Mouse (Mus musculus) skeletal muscle tissue, adult 2 months (tissue): ENCODE results near the gene Avpr2.

Experiments
- DNase-seq: peaks from one replicate; pipeline ENCODE4 v3.0.0-alpha.2; 2012; ENCODE audit warnings: low read depth, low spot score

Gene Avpr2

DNA sequence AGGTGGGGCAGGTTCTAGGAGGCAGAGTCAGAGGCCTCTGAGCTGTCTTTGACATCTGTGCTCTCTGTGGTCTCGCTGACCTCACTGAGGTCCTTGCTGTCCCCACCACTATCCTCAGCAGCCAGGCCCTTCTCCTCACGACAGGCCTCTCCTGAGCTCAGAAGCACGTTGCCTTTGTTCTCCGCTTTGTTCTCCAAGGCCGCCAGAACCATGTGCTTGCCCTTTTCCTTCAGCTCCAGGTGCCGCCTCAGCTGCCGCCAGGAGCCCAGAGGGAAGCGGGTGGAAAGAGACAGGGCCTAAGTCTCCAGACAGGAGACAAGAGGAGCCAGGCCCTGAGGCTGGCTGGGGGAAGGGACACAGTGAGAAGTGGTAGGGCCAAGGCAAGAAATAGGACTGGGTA is 25.0 kb downstream of the Avpr2 start:
- DNase-seq = no peak

DNA sequence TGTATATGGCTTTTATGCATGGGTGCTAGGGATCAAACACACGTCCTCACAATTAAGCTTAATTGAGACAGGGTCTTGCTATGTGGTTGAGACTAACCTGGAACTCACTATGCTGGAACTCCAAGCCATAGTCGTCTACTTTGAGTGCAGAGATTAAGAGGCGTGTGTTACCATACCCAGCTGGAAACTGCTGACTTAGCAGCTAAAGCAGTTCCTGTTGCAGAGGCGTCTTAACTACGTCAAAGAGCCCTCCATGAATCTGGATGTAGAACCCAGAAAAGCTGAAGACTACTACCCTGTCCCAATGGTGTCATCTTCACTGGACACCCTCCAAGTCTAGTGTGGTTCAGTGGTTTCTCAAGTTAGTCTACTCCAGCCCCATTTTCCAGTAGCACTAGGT is 26.7 kb downstream of the Avpr2 start:
- DNase-seq = no peak

DNA sequence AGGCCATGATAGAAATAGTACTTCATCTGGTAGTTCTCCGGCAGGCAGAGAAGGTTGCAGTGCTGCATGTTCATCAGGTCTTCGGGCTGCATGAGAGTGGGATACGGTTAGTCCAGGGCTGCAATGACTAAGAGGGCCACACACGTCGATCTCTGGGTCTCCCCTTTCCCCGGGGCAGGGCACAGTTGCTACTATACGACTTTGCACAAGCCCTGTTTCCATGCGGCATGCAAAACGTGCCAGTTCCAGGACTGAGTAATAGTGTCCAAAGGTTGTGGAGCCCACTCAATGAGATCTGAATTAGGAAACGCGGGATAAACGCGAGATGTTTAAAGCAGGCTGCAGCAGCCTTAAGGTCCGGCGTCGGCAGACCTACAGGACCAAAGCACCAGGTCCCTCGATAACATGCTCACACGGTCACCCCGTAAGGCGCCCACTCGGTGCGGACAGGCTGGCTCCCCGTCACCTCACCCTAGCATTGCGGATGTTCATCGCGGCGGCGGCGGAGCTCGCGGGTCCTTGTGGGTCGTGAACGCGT is 29.5 kb downstream of the Avpr2 start:
- DNase-seq = no peak

DNA sequence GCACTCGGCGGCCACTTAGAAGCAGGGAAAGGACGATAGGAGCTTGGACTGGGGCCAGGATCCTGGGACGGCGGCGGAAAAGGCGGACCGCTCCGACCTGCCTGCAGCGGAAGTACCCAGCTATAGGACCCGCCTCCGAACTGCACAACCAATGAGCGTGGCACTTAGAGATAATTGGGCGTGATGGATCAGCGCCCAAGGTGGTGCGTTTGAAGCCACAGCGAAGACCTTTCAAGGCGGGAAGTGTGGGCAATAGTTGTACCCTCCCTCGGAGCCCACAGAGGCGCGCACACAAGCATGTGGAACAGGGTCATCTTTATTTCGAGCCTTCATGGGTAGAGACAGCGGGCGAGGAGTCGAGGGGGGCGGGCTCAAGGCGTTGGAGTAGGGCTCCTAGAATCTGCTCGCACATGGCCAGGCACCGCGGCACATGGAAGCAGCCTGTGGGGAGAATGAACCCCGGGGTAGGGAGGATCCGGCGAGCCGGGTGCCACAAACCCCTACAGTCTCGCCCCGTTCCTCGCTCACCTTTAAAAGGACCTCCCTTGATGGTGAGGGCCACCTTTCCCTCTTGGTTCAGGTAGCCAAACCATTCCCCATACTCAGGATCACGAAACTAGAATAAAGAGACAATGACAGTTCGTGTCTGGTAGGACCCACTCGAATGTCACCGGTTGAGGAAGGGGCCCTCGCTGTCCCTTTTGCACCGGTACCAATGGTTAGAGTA is 30.1 kb downstream of the Avpr2 start, which contains the start of the genes Arhgap4 and Naa10:
TSS of gene Arhgap4 (minus strand) at position 48 of the 727 bp plus-strand sequence.
TSS of gene Naa10 (minus strand) at position 122 of the 727 bp plus-strand sequence.
- DNase-seq = peak; percentile 86

DNA sequence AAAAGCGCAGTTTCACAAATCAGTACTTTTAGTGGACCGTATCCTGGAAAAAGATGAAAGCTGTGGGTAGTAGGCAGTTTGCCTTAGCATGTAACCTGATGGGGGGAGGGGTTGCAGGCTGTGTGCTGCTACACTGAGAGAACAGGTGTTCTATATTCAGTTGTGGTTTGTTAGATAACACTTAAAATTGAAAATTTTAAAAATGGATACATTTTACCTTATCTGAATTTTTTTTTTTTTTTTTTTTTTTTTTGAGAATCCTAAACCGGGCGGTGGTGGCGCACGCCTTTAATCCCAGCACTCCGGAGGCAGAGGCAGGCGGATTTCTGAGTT is 30.6 kb downstream of the Avpr2 start:
- no peak for DNase-seq

DNA sequence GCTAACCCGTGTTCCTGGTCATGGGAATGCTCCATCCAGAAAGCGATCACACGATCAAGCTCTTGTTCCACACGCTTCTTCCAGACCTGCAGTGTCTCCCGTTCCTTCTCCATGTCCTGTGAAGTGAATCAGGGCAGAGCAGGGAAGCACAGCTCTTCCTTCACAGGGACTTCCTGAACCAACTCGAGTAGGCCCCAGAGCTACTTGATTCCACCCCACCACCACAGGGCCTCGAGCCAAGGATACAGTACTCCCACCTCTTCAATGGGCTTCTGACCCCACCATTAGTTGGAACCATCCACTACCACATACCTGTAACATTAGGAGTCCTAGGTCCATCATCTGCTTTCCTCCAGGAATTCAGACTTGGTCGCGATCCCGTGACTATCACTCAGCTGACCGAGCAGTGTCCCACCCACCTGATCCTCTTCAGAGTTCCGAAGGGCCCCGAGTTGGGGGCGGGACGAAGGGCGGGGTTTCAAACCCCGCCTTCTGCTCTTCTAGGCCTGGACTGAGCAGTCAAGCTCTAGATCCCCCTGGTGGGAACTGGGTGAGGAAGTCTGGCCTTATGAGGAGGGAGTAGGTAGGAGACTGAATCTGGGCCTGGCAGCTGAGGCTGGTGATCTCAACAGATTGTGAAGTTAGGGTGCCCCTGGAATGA is 38.6 kb downstream of the Avpr2 start, which contains the start of gene Renbp:
TSS of gene Renbp (minus strand) at position 449 of the 661 bp plus-strand sequence.
- DNase-seq = peak; percentile 49

DNA sequence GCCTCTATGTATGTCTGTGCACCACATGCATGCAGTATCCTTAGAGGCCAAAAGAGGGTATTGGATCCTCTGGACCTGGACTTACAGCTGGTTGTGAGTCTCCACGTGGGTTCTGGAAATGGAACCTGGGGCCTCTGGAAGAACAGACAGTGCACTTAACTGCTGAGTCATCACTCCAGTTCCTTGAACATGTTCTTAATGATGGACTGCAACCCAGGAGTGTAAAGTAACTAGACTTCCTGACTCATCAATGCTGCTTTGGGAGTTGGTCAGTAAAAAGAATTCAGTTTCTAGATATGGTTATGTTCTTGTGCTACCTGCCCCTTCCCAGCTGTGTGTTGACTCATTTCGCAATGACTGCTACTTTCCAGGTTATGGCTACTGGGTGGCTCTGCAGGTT is 40.0 kb downstream of the Avpr2 start:
- DNase-seq = no peak

DNA sequence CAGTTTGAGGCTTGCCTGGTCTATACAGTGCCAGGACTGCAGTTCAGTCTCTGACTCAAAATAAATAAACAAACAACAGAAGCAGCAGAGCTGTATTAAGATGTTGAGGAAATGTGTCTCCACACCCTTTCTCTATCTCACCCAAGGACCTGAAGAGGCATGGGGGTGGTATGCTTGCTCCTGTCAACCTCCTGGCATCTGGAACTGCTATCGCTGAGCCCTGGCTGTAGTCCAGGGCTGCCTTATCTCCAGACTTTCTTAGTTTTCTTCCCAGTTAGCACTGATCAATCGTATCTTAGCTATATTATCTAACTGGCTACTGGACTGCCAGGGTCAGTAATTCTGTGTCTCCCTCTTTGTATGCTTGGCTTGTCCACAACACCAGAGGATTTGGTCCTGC is 50.0 kb downstream of the Avpr2 start:
- DNase-seq = no peak

DNA sequence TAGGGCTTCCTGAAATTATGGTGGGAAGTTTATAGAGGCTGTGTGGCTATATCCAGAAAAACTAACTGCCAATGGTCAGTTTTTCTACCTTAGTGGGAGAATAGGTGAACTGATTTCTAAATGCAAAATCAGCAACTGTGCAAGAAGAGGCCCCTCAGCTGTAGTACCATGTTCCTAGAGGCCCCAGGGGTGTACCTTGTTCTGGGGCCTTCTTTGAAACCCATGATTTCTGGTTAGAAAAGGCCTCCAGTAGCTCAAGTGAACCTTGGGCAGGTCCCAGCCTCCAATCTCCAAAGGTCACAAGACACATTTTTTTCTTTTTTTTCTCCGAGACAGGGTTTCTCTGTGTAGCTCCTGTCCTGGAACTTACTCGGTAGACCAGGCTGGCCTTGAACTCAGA is 50.4 kb downstream of the Avpr2 start:
- no peak for DNase-seq
